Mouse (Mus musculus) brain, embryonic 18.5 days (tissue): ENCODE results near the gene Vmn2r111.
"Not testable (repeated sequence)": the region's sequence is repeated elsewhere in the genome, so short reads cannot be mapped to it uniquely, and the experiment has no call there.

ENCODE experiments used
- DNase-seq: peaks from one replicate; pipeline ENCODE4 v3.0.0-alpha.2; 2012; ENCODE audit warnings: low read depth, low spot score

Gene Vmn2r111

DNA sequence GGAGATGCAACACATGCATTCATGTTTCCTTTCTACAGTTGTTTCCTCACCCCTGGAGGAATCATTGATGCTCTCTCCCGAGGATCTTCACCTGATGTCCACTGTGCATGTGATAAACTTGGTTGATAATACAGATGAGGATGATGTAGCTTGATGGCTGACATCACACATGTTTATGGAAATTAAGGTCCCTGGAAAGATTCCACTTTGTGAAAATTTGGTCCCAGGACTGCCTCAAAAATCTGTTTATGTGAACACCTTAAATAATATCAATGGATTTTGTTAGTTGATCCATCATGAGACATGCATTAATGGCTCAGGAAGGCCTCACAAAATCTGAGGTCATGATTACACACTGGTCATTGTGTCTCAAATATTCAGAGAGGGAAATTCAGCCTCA, at the start of gene Vmn2r111:
Gene Vmn2r111, minus strand, starts transcription at position 101 of the 400 bp plus-strand sequence.
- DNase-seq: not testable (repeated sequence)

DNA sequence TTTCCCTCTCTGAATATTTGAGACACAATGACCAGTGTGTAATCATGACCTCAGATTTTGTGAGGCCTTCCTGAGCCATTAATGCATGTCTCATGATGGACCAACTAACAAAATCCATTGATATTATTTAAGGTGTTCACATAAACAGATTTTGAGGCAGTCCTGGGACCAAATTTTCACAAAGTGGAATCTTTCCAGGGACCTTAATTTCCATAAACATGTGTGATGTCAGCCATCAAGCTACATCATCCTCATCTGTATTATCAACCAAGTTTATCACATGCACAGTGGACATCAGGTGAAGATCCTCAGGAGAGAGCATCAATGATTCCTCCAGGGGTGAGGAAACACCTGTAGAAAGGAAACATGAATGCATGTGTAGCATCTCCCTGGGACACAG, 27.4 kb upstream of the Vmn2r111 start, which contains the start of gene Vmn2r112:
Gene Vmn2r112, plus strand, starts transcription at position 301 of the 400 bp plus-strand sequence.
- DNase-seq: not testable (repeated sequence)

DNA sequence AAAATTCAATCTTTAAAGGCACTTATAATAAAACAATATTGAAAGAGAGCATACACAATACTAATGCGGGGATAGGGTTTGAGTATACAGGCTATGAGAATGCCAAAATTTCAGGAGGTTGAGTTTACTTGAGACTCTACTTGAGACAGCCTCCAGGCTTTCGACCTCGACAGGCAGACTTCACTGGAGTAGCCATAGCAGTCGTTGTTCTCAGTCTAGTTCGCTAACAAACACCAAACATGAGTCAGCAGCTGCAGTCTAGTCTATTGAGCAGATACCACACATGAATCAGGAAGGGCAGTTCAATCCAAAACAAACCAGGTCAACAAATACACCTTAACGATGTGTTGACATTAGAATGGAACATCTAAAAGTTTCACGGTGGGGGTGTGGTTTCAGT, 52.8 kb downstream of the Vmn2r111 start:
- DNase-seq: not testable (repeated sequence)

DNA sequence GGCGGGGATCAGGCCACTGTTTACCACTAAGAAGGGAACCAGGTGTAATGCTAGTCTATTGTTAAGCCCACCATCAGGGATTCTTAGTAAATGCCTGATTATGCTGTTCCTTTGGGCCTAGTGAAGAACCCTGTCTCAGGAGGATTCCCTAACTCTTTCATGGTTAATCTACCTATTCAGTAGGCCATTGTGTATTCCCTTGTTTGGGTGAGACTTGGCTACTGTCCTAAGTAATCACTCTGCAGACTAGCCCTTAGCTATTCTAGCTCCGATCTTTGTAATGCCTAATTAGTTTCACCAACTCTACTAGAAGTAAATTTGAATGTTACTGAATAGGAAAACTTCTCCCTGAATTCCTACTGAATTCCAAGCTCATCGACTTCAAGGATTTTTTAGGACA, 53.2 kb downstream of the Vmn2r111 start:
- not testable (repeated sequence) for DNase-seq

DNA sequence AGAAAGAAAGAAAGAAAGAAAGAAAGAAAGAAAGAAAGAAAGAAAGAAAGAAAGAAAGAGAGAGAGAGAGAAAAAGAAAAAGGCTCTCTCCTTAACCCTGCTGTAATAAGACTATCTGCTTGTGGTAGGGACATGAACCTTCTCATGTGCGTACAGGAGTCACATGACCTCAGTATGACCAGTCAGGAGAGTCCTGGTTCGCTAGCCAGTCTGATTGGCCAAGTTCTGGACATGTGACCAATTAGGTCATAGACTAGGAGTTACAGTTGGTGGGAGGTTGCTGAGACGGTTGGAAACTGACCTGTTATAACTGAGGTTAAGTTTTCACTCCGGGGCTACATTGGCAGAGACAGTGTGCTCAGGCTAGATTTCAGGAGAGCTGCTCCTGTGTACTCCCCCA, 76.2 kb downstream of the Vmn2r111 start:
- DNase-seq: no peak
